Mouse (Mus musculus) C2C12 (cell line): ENCODE data around the gene Zfp954.
"Not testable (repeated sequence)": the region's sequence is repeated elsewhere in the genome, so short reads cannot be mapped to it uniquely, and the experiment has no call there.

Experiments used
- CTCF ChIP-seq: IDR thresholded peaks from one replicate; pipeline ENCODE4 v1.5.1; 2011; ENCODE audit not compliant: control insufficient read depth, insufficient read depth, insufficient read length
- MYOD1 ChIP-seq: IDR thresholded peaks from one replicate; pipeline ENCODE4 v1.6.1; 2011; ENCODE audit warnings: low read depth; ENCODE audit not compliant: control insufficient read depth, insufficient read length
- USF1 ChIP-seq: IDR thresholded peaks from one replicate; pipeline ENCODE4 v1.6.1; 2011; ENCODE audit warnings: low read depth, mild to moderate bottlenecking, control low read depth, moderate library complexity

GRCm38 (mm10) chr7:7130491-7131124 is 9.3 kb upstream of the Zfp954 start:
- not testable (repeated sequence) for TF ChIP-seq MYOD1, CTCF, USF1
